Mouse (Mus musculus): ENCODE results near the gene Gnaz. TPM values are rescaled to one million over a fixed set of nuclear protein-coding genes. Genes with fewer than 3 reads are reported as not detected.
"Not testable (repeated sequence)": the region's sequence is repeated elsewhere in the genome, so short reads cannot be mapped to it uniquely, and the experiment has no call there.

Gnaz gene
- polyA plus RNA-seq, 1 experiment from 2014 or later: 2.2 TPM

- TF ChIP-seq EP300 (IDR thresholded peaks at IDR 0.05) (no peak), CTCF (IDR thresholded peaks at IDR 0.05) (no peak)
- Histone ChIP-seq H3K4me2 (replicated peaks; ENCODE audit: low read depth, low read length) (peak within 1 kb of the TSS; percentile 57), H3K27ac (ENCODE audit: low read length) (no peak within 1 kb of the TSS), H3K9me3 (ENCODE audit: low read length) (no peaks in the 10 kb centered on the region), H3K4me3 (ENCODE audit: low read depth, low read length) (peak within 1 kb of the TSS; percentile 19), H3K9ac (replicated peaks; ENCODE audit: low read depth) (no peak within 1 kb of the TSS), H3K4me1 (ENCODE audit: insufficient read depth, low read depth, low read length) (no peaks in the 10 kb centered on the region), H3K36me3 (ENCODE audit: insufficient read depth, low read length) (no peaks in the 10 kb centered on the region), H3K27me3 (replicated peaks; ENCODE audit: insufficient read depth, low read length) (no peaks in the 10 kb centered on the region)
- ATAC-seq (peak; percentile 96), DNase-seq (ENCODE audit: low spot score) (peak; percentile 92)
- under 1% methylated on average over 36 of the region's 36 CpGs for WGBS
Measured at GRCm38 (mm10) chr10:75036883-75037379, 70.0 kb downstream of the Gnaz start, which contains the start of gene Rab36. Gene Rab36 (plus strand): TSS chr10:75037058.

GRCm38 (mm10) chr10:75042060-75042459, 75.1 kb downstream of the Gnaz start:
- not testable (repeated sequence) for H3K27ac ChIP-seq (ENCODE audit: low read length); H3K4me1 ChIP-seq (ENCODE audit: insufficient read depth, low read depth, low read length); ATAC-seq; H3K4me3 ChIP-seq (ENCODE audit: low read depth, low read length); H3K36me3 ChIP-seq (ENCODE audit: insufficient read depth, low read length); H3K4me2 ChIP-seq (replicated peaks; ENCODE audit: low read depth, low read length); DNase-seq (ENCODE audit: low spot score); H3K9ac ChIP-seq (replicated peaks; ENCODE audit: low read depth); H3K9me3 ChIP-seq (ENCODE audit: low read length); H3K27me3 ChIP-seq (replicated peaks; ENCODE audit: insufficient read depth, low read length)
- 0% methylated on average over 1 of the region's 1 CpGs for WGBS

GRCm38 (mm10) chr10:75044459-75044858, 77.5 kb downstream of the Gnaz start:
- WGBS: 21% methylated on average over 7 of the region's 7 CpGs
- TF ChIP-seq CTCF (IDR thresholded peaks at IDR 0.05) (no peak), EP300 (IDR thresholded peaks at IDR 0.05) (no peak)
- H3K4me3 ChIP-seq (ENCODE audit: low read depth, low read length): no peak overlapping the region
- H3K9me3 ChIP-seq (ENCODE audit: low read length): no peaks in the 10 kb centered on the region
- no peak overlapping the region for H3K27ac ChIP-seq (ENCODE audit: low read length)
- ATAC-seq: peak; percentile 16; the same call in 1 of the 2 replicates
- H3K4me2 ChIP-seq (replicated peaks; ENCODE audit: low read depth, low read length): no peak overlapping the region
- H3K27me3 ChIP-seq (replicated peaks; ENCODE audit: insufficient read depth, low read length): no peaks in the 10 kb centered on the region
- no peaks in the 10 kb centered on the region for H3K4me1 ChIP-seq (ENCODE audit: insufficient read depth, low read depth, low read length)
- no peak for DNase-seq (ENCODE audit: low spot score)
- H3K36me3 ChIP-seq (ENCODE audit: insufficient read depth, low read length): no peaks in the 10 kb centered on the region
- H3K9ac ChIP-seq (replicated peaks; ENCODE audit: low read depth): no peak overlapping the region

GRCm38 (mm10) chr10:75045831-75046230, 78.9 kb downstream of the Gnaz start:
- H3K9me3 ChIP-seq (ENCODE audit: low read length): no peaks in the 10 kb centered on the region
- WGBS: 93% methylated on average over 15 of the region's 15 CpGs
- H3K4me1 ChIP-seq (ENCODE audit: insufficient read depth, low read depth, low read length): no peaks in the 10 kb centered on the region
- H3K27ac ChIP-seq (ENCODE audit: low read length): no peak overlapping the region
- H3K9ac ChIP-seq (replicated peaks; ENCODE audit: low read depth): no peak overlapping the region
- TF ChIP-seq EP300 (IDR thresholded peaks at IDR 0.05): no peak
- no peak for TF ChIP-seq CTCF (IDR thresholded peaks at IDR 0.05)
- H3K4me3 ChIP-seq (ENCODE audit: low read depth, low read length): no peak overlapping the region
- ATAC-seq: no peak
- H3K36me3 ChIP-seq (ENCODE audit: insufficient read depth, low read length): no peaks in the 10 kb centered on the region
- no peak for DNase-seq (ENCODE audit: low spot score)
- no peaks in the 10 kb centered on the region for H3K27me3 ChIP-seq (replicated peaks; ENCODE audit: insufficient read depth, low read length)
- H3K4me2 ChIP-seq (replicated peaks; ENCODE audit: low read depth, low read length): no peak overlapping the region

- DNase-seq (ENCODE audit: low spot score) (no peak), ATAC-seq (no peak)
- Histone ChIP-seq H3K4me1 (ENCODE audit: insufficient read depth, low read depth, low read length) (no peaks in the 10 kb centered on the region), H3K4me2 (replicated peaks; ENCODE audit: low read depth, low read length) (no peak overlapping the region), H3K36me3 (ENCODE audit: insufficient read depth, low read length) (no peaks in the 10 kb centered on the region), H3K27ac (ENCODE audit: low read length) (no peak overlapping the region), H3K4me3 (ENCODE audit: low read depth, low read length) (no peak overlapping the region), H3K27me3 (replicated peaks; ENCODE audit: insufficient read depth, low read length) (no peaks in the 10 kb centered on the region), H3K9ac (replicated peaks; ENCODE audit: low read depth) (no peak overlapping the region), H3K9me3 (ENCODE audit: low read length) (no peaks in the 10 kb centered on the region)
- TF ChIP-seq CTCF (IDR thresholded peaks at IDR 0.05) (no peak), EP300 (IDR thresholded peaks at IDR 0.05) (no peak)
- WGBS: 94% methylated on average over 7 of the region's 7 CpGs
Measured at GRCm38 (mm10) chr10:75048711-75049110, 81.7 kb downstream of the Gnaz start.

- H3K36me3 ChIP-seq (ENCODE audit: insufficient read depth, low read length): no peaks in the 10 kb centered on the region
- H3K9ac ChIP-seq (replicated peaks; ENCODE audit: low read depth): no peak overlapping the region
- no peak overlapping the region for H3K4me2 ChIP-seq (replicated peaks; ENCODE audit: low read depth, low read length)
- TF ChIP-seq CTCF (IDR thresholded peaks at IDR 0.05): no peak
- no peak for TF ChIP-seq EP300 (IDR thresholded peaks at IDR 0.05)
- DNase-seq (ENCODE audit: low spot score): no peak
- no peaks in the 10 kb centered on the region for H3K27me3 ChIP-seq (replicated peaks; ENCODE audit: insufficient read depth, low read length)
- ATAC-seq: no peak
- no peaks in the 10 kb centered on the region for H3K9me3 ChIP-seq (ENCODE audit: low read length)
- H3K4me1 ChIP-seq (ENCODE audit: insufficient read depth, low read depth, low read length): no peaks in the 10 kb centered on the region
- 90% methylated on average over 21 of the region's 21 CpGs for WGBS
- no peak overlapping the region for H3K4me3 ChIP-seq (ENCODE audit: low read depth, low read length)
- no peak overlapping the region for H3K27ac ChIP-seq (ENCODE audit: low read length)
Measured at GRCm38 (mm10) chr10:75051364-75052074, 84.5 kb downstream of the Gnaz start.

Measured in lung, postnatal 0 days (tissue).